Mouse (Mus musculus) spleen, adult 10 weeks (tissue): Measurements from ENCODE around the gene Iqgap3. TPM values are rescaled to one million over a fixed set of nuclear protein-coding genes. Genes with fewer than 3 reads are reported as not detected.

Source experiments
- polyA plus RNA-seq: library from polyadenylated mRNA; stranded (reverse); fragments of 350-450 nt; fragmentation: Illumina TruSeq; extraction: RNeasy Lipid Tissue Mini Kit (QIAGEN cat#74804); gene quantifications from one replicate; pipeline ENCODE4 v1.2.3, GENCODE M21; 2015; ENCODE audit warnings: low replicate concordance; ENCODE audit not compliant: insufficient read depth

The Iqgap3 gene
- polyA plus RNA-seq, result 1.8 TPM

DNA sequence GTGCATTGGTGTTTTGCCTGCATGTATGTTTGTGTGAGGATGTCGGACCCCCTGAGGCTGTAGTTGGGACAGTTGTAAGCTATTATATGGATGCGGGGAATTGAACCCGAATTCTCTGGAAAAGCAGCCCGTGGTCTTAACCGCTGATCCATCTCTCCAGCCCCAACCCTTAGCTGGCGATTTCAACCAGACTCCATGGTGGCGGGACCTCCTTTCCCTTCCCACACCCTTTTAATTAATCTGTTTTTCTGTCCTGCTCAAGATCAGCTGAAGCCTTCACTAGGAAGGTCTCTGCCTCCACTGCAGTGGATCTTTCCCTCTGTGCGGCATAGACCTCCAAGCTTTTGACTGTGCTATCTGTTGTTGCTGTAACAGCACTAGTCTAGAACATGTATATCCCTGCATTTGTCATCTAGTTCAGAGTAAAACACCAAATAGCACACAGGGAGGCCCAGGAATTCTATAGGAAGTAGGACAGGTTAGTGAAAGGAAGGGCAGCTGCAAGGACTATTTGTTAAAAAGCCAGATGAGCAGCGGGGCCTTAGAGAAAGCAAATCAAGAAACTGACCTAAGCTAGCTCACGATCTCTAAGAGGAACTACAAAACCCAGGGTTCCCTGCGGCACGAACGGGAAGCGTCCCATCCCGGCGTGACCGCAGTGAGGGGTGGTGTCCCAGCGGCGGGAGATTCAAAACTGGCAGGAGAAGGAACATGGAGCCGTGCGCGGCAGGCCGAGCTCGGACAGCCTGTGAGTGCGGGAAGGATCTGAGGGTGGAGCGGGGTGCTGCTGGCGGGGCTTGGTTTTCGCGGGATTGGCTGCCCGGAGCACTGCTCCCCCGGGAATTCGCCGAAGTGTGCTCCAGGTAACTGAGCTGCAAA, at the start of gene Iqgap3:
Gene Iqgap3 (plus strand): TSS at position 627 of the 879 bp plus-strand sequence.

DNA sequence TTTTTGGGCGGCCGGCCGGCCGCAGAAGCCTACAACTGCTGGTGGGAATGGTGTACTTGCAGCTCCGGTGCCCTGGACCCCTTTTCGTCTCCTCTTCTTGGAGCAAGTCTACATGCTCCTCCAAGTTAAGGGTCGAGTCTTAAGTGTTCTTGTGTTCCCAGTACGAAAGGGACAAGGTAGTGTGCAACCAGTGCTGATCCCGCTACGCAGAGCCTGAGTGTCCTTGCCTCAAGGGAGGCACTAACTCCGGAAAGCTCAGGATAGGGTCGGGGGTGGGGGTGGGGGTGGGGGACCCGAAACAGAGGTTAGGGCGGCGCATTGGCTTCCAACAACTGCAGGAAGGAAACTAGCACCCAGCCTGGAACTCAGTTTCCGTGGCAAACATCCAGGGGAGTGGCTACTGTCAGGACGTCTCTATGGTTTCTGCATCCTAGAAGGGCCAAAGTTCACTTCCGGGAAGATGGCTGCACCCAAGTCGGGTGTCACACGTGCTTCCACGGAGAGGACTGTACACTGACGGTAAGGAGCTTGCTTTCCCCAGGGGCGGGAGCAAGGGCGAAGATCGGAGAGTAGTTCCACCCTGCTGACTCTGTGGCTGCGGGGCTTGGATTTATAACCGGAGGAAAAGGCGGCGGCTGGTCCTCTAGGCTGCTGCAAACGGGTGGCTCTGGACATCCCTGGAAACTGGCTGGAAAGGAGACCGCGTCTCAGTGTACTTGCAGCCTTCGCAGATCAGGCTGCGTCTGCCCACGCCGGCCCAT, 38.9 kb upstream of the Iqgap3 start, which contains the start of gene Gpatch4:
Gene Gpatch4 (plus strand): TSS at position 448 of the 761 bp plus-strand sequence.

DNA sequence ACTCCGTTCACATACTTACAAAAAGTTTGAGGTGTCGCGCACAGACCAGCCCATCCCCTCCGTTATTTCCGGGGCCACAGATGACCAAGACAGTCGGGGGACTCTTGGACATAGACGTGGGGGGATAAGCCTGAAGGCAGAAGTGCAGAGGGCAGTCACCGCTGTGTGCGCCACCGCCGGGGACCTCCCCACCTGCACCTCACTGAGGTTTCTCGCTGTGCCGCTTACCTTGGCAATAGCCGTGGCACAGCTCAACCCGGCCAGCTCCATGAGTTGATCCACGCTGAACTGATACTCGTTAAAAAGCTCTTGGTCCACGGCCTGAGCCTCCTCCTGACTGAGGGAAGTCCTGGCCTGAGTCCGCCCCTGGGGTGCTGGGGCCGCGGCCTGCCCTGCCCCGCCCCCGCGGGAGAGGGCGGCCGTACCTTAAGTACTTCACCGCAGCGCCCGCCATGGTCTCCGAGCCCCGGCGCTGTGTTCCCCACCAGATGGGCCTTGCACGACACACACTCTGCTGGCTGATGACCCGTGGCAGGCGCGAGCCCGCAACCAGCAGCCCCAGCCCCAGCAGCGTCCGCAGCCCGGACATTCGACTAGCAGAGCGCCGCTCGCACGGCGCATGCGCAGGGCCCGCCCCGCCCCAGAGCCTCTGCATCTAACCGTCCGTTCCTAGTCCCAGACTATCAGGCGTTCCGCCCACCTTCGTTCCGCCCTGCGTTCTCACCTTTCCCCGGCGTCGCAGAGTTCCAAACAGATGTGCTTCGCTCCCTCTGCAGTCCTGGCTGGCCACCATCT, 23.7 kb upstream of the Iqgap3 start, which contains the start of gene Naxe:
Gene Naxe (minus strand): TSS at position 594 of the 795 bp plus-strand sequence.

DNA sequence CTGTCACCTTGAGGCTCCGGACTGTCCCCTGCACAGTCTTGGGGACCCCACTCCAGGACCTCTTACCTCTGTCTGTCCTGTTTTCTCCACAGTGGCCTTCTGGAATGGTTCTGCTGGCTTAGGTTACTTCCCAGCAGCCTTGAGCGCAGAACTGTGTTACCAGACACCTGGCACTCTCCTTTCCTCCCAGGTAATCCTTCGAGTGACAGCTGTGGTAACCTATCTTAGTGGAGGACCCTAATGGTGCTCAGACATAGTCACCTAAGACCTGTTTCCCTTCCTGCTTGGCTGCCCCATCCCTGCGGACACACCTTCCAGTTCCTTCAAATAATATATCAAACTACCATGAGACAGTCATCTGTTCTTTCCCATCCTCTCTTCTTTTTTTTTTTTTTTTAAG, 3.6 kb upstream of the Iqgap3 start, which contains the start of gene Ttc24:
Gene Ttc24 (minus strand): TSS at position 101 of the 400 bp plus-strand sequence.

DNA sequence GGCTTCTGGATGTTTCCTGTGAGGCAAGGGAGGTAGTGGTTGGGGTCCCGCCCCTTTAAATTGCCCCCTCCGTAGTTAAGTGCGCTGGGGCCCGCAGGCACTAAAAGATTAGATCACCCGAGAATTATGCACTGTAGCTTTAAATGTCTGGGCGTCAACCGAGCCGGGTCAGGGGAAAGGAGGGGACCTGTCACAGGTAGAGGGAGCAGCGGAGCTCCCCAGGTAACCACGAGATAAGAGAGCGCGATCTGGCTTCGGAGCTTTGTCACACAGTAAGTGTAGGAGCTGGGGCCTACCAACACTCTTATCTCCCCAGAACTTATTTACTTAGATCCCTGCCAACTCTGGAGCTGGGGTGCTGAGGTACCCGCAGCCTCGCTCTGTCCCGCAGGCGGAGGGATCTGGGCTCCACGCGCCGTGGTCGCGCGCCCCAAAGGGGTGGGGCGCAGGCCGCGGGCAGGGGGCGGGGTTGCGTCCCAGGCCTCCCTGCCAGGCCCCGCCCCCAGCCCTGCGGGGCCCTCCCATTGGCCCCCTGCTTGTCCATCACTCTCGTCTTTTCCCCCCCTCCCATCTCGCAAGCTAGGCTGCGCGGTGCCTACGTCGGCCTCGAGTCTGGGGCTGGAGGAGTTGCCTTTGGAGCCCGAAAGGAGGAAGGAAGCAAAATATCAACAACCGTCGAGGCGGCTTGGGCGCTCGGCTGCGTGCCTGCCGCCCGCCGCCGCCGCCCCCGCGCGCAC, 60.2 kb downstream of the Iqgap3 start, which contains the start of gene Mef2d:
Gene Mef2d (plus strand): TSS at position 586 of the 737 bp plus-strand sequence.

Other genes starting within 250 kb of the Iqgap3 start
- gene Sh2d2a, start 235.2 kb upstream of the Iqgap3 start, polyA plus RNA-seq, result 15.6 TPM
- gene Prcc, start 196.4 kb upstream of the Iqgap3 start, polyA plus RNA-seq, result 24.6 TPM
- gene Hdgf, start 175.7 kb upstream of the Iqgap3 start, polyA plus RNA-seq, result 113 TPM
- gene Mrpl24, start 162.5 kb upstream of the Iqgap3 start, polyA plus RNA-seq, result 238 TPM
- 65.7 TPM for gene Isg20l2, start 151.7 kb upstream of the Iqgap3 start, polyA plus RNA-seq
- 30.4 TPM for gene Rrnad1, start 151.3 kb upstream of the Iqgap3 start, polyA plus RNA-seq
- gene Crabp2, start 133.3 kb upstream of the Iqgap3 start, polyA plus RNA-seq, result not detected
- gene Nes, start 110.9 kb upstream of the Iqgap3 start, polyA plus RNA-seq, result 2.4 TPM
- gene Bcan, start 81.7 kb upstream of the Iqgap3 start, polyA plus RNA-seq, result not detected
- not detected for gene Hapln2, start 54.4 kb upstream of the Iqgap3 start, polyA plus RNA-seq
- 34.2 TPM for gene Gpatch4, start 38.9 kb upstream of the Iqgap3 start, polyA plus RNA-seq
- gene Naxe, start 23.5 kb upstream of the Iqgap3 start, polyA plus RNA-seq, result 43.0 TPM
- gene Ttc24, start 3.7 kb upstream of the Iqgap3 start, polyA plus RNA-seq, result not detected
- 77.6 TPM for gene Mef2d, start 60.4 kb downstream of the Iqgap3 start, polyA plus RNA-seq
- not detected for gene Rhbg, start 172.7 kb downstream of the Iqgap3 start, polyA plus RNA-seq
- not detected for gene Gm38392, start 205.2 kb downstream of the Iqgap3 start, polyA plus RNA-seq
- gene Tsacc, start 215.0 kb downstream of the Iqgap3 start, polyA plus RNA-seq, result 10.0 TPM
- gene Cct3, start 215.1 kb downstream of the Iqgap3 start, polyA plus RNA-seq, result 168 TPM
- gene Glmp, start 243.1 kb downstream of the Iqgap3 start, polyA plus RNA-seq, result 91.9 TPM